Mouse (Mus musculus) neutrophil, adult 83 days (primary cell): ENCODE data around the gene Mnd1. TPM values are rescaled to one million over a fixed set of nuclear protein-coding genes. Genes with fewer than 3 reads are reported as not detected.

ENCODE experiments used
- total RNA-seq, 2 experiments: library from RNA; stranded (reverse); gene quantifications; one replicate each; pipeline ENCODE4 v1.2.4; 2023

Gene Mnd1
- 1 to 10 TPM; 3.1 to 7.2 TPM for total RNA-seq

DNA sequence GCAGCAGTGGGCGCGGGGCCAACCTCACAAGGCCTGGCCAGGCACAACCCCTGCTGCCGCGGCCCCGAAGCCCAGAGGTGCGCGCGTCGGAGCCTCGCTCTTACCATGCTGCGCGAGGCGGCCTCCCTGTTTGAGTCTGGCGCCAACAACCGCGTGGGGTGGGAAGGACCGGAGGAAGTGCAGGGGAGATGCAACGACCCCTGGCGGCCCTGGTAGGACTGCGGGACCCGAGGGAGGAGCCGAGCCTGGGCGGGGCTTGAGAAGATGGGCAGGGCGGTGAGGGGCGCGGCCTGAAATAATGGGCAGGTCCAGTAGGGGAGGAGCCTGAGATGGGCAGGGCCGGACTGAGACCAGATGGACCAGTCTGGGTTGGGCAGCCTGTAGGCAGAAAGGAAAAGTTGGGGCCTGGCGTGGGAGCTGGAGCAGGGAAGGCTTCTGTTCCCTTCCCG lies at the start of gene Mnd1:
Gene Mnd1 (minus strand): TSS at position 229 of the 449 bp plus-strand sequence.

DNA sequence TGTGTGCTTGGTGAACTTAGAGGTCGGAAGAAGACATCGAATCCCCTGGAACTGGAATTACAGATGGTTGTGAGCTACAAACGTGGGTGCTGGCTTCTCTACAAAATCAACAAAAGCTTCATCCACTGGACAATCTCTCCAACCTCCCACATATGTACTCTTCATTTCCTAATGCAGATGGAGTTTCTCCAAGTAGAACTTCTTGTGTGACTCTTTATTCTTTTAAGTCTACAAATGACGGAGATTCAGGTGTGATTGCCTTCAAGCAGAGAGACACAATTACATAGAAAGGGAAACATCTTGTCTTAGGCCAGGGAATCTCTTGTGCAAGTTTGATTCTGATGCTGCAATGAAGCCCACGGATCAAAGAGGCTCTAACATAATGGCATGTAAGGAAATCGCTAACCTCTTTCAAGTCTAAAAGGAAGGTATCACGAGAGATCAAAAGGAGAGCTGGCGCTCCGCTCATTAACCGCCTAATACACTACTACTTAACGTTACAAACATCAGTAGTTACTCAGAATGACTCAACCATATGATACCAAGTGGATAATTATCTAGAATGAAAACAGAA lies 18.1 kb upstream of the Mnd1 start, which contains the start of gene Gm6525:
Gene Gm6525 (plus strand): TSS at position 524 of the 574 bp plus-strand sequence.

GRCm38 (mm10) chr3:84039646-84040475 lies 115.7 kb downstream of the Mnd1 start, which contains the start of gene Tmem131l:
Gene Tmem131l (minus strand): TSS chr3:84040175.

Other genes with a start within 250 kb of the Mnd1 start
- gene Tmem131l, start 115.6 kb downstream of the Mnd1 start, total RNA-seq, result 100 to 1,000 TPM; 167 to 190 TPM
- not detected for gene Gm6525, start 18.3 kb upstream of the Mnd1 start, total RNA-seq
- 10 to 100 TPM; 10.4 to 10.9 TPM for gene Trim2, start 151.1 kb upstream of the Mnd1 start, total RNA-seq